Mouse (Mus musculus) stomach, postnatal 0 days (tissue): ENCODE results near the gene Lrch3. TPM values are rescaled to one million over a fixed set of nuclear protein-coding genes. Genes with fewer than 3 reads are reported as not detected.
A peak's percentile ranks its signal among the peaks of the same experiment; 100 is the strongest.
"Not testable (repeated sequence)": the region's sequence is repeated elsewhere in the genome, so short reads cannot be mapped to it uniquely, and the experiment has no call there.

ENCODE experiments used
- ATAC-seq: fragments of 200-750 bp; cut with Nextera tagmentation; 2 replicates; pipeline ENCODE4 v1.8.0; 2017; ENCODE audit not compliant: low FRiP score, low TSS enrichment
- DNase-seq: peaks from one replicate; pipeline ENCODE4 v3.0.0-alpha.2; 2016; ENCODE audit warnings: low spot score
- H3K27ac ChIP-seq: fragments of 300-500 bp; sonication (generic); replicated peaks from 2 replicates; pipeline ENCODE4 v1.5.1; 2014; ENCODE audit warnings: mild to moderate bottlenecking, control low read depth
- H3K27me3 ChIP-seq: fragments of 300-500 bp; sonication (generic); 2 replicates; pipeline ENCODE4 v1.6.1; 2014; ENCODE audit warnings: low read length; ENCODE audit not compliant: control insufficient read depth, insufficient read depth
- H3K36me3 ChIP-seq: fragments of 300-500 bp; sonication (generic); 2 replicates; pipeline ENCODE4 v1.6.1; 2014; ENCODE audit warnings: low read length, mixed read lengths; ENCODE audit not compliant: control insufficient read depth, insufficient read depth
- H3K4me1 ChIP-seq: fragments of 300-500 bp; sonication (generic); replicated peaks from 2 replicates; pipeline ENCODE4 v1.6.1; 2014; ENCODE audit warnings: antibody characterized with exemption; ENCODE audit not compliant: control insufficient read depth, insufficient read depth
- H3K4me2 ChIP-seq: fragments of 300-500 bp; sonication (generic); replicated peaks from 2 replicates; pipeline ENCODE4 v1.6.1; 2014; ENCODE audit warnings: low read depth, mild to moderate bottlenecking, control low read depth, moderate library complexity
- H3K4me3 ChIP-seq: fragments of 300-500 bp; sonication (generic); 2 replicates; pipeline ENCODE4 v1.5.1; 2014; ENCODE audit warnings: low read depth, low read length, control low read depth
- H3K9ac ChIP-seq: fragments of 300-500 bp; sonication (generic); 2 replicates; pipeline ENCODE4 v1.6.1; 2014; ENCODE audit warnings: mild to moderate bottlenecking, low read length, control low read depth, mixed read lengths
- H3K9me3 ChIP-seq: fragments of 300-500 bp; sonication (generic); 2 replicates; pipeline ENCODE4 v1.6.1; 2016; ENCODE audit warnings: low read length; ENCODE audit not compliant: control insufficient read depth
- CTCF ChIP-seq: IDR thresholded peaks from 2 replicates; pipeline ENCODE4 v1.5.1; 2016; ENCODE audit warnings: antibody characterized with exemption, low read depth, mild to moderate bottlenecking, moderate library complexity
- EP300 ChIP-seq: optimal IDR thresholded peaks from 2 replicates; pipeline ENCODE3; 2016; ENCODE audit warnings: antibody characterized with exemption
- WGBS: fragments of 180-500 bp; shearing (Covaris S2); extraction: QIAGEN DNeasy Blood & Tissue Kit; methylation state at CpG from one replicate; pipeline ENCODE4 v1.1.7; 2014; 5-methylcytosine and 5-hydroxymethylcytosine counted together
- polyA plus RNA-seq: library from polyadenylated mRNA; unstranded; fragments of >200 nt; fragmentation: Nextera tagmentation; extraction: Ambion mirVana; gene quantifications from 2 replicates; pipeline ENCODE4 v1.2.1, GENCODE M21; 2015

Gene Lrch3
- polyA plus RNA-seq, 1 experiment from 2014 or later = 8.1 TPM

DNA sequence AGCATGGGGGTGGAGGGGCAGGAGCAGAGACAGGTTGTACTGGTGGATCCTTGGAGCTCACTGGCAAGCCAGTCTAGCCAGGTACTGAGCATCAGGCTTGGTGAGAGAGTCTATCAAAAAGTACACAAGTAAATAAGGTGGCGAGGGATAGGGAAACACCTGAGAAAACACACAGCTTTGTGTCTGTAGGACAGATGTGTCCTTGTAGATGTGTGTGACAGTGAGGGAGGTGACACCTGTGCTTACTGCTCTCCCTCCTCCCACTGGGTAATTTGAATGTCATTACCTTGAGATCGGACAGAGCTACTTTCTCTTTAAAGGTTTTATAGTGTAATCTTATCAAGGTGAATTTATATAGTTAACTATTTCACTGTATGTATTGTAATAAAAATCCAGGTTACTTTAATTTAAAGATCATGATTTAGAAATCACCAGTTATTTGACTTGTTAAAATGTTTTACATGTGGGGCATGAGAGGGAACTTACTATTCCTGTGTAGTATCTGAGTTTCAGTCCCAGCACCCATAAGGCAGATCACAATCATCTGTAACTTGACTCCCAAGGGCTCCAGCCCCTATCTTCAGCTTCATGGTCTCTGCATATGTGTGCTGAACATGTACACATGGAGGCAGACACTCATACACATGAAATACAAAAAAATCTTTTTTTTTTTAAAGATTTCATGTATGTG, 12.4 kb upstream of the Lrch3 start:
- Histone ChIP-seq H3K27ac (no peak overlapping the region), H3K36me3 (peaks cover 8% of the 10 kb centered on the region; the same call in 1 of the 2 replicates), H3K4me3 (no peak overlapping the region), H3K4me1 (no peaks in the 10 kb centered on the region), H3K9ac (no peak overlapping the region), H3K4me2 (no peak overlapping the region), H3K27me3 (no peaks in the 10 kb centered on the region), H3K9me3 (no peaks in the 10 kb centered on the region)
- ATAC-seq (no peak), DNase-seq (no peak)
- TF ChIP-seq CTCF (no peak), EP300 (no peak)
- WGBS = 70% methylated on average over 2 of the region's 2 CpGs

DNA sequence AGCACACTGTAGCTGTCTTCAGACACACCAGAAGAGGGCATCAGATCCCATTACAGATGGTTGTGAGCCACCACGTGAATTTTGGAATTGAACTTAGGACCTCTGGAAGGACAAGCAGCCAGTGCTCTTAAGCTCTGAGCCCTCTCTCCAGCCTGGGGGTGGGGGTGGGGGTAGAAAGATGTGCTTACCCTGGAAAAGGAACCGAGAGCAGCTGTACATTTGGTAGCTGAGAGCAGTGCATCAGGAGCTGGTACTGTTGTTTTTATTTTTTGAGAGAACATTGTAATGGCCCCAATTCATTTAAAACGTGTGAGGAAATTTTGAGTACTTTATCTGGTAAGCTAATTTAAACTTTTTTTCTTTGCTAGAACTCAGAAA, 11.9 kb upstream of the Lrch3 start:
- no peak overlapping the region for H3K27ac ChIP-seq
- no peak overlapping the region for H3K9ac ChIP-seq
- no peaks in the 10 kb centered on the region for H3K4me1 ChIP-seq
- DNase-seq (no peak), ATAC-seq (no peak)
- H3K4me3 ChIP-seq = no peak overlapping the region
- H3K36me3 ChIP-seq = peaks cover 12% of the 10 kb centered on the region; the same call in 1 of the 2 replicates
- no peak overlapping the region for H3K4me2 ChIP-seq
- no peaks in the 10 kb centered on the region for H3K27me3 ChIP-seq
- H3K9me3 ChIP-seq = no peaks in the 10 kb centered on the region
- TF ChIP-seq EP300 = no peak
- no peak for TF ChIP-seq CTCF
- WGBS = 58% methylated on average over 3 of the region's 3 CpGs

DNA sequence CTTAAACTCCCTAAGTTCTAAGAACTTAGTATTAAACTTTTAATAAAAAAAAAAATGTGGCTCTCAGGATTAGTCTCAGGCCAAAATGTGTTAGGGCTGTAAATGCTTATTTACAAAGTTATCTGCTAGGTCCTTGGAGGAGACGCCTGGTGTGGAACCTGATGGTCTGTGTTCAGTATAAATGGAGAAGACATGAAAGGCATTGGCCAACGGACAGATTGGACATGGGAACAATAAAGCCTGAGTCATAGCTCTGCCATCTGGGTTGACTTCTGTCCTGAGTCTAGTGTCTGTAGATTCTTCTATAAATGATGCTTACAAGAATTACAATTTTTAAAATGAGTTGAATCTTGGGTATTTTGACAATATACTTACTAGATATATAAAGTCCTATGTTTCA, 7.7 kb upstream of the Lrch3 start:
- DNase-seq (no peak), ATAC-seq (no peak)
- Histone ChIP-seq H3K4me1 (no peaks in the 10 kb centered on the region), H3K9me3 (no peaks in the 10 kb centered on the region), H3K36me3 (peaks cover 7% of the 10 kb centered on the region; the same call in 1 of the 2 replicates), H3K4me3 (no peak overlapping the region), H3K9ac (no peak overlapping the region), H3K4me2 (no peak overlapping the region), H3K27ac (no peak overlapping the region), H3K27me3 (no peaks in the 10 kb centered on the region)
- TF ChIP-seq EP300 (no peak), CTCF (no peak)
- WGBS = 68% methylated on average over 2 of the region's 2 CpGs

DNA sequence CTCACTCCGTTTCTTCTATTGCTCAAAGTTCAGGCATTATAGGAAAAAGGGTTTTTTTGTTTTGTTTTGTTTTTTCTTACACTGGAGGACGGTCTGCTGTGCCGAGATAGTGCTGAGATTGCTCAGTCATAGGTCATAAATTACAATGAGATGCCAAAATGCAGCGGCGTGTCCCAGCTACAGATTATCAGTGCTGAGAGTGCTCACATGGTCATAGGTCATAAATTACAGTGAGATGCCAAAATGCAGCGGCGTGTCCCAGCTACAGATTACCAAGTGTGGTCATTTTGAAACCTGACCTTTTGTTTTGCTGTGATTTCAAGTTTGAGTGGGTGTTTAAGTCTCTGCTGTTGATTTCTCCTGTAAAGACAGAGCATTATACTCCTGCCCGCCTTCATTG, 7.2 kb upstream of the Lrch3 start:
- H3K36me3 ChIP-seq = 0 out of 2 replicates have a peak, but pooled peaks cover 4% of the 10 kb centered on the region
- H3K9me3 ChIP-seq = no peaks in the 10 kb centered on the region
- H3K4me2 ChIP-seq = no peak overlapping the region
- DNase-seq = no peak
- no peak overlapping the region for H3K9ac ChIP-seq
- H3K27ac ChIP-seq = no peak overlapping the region
- WGBS = 71% methylated on average over 8 of the region's 8 CpGs
- H3K4me3 ChIP-seq = no peak overlapping the region
- no peak for ATAC-seq
- H3K4me1 ChIP-seq = no peaks in the 10 kb centered on the region
- H3K27me3 ChIP-seq = no peaks in the 10 kb centered on the region
- TF ChIP-seq EP300 (no peak), CTCF (no peak)

DNA sequence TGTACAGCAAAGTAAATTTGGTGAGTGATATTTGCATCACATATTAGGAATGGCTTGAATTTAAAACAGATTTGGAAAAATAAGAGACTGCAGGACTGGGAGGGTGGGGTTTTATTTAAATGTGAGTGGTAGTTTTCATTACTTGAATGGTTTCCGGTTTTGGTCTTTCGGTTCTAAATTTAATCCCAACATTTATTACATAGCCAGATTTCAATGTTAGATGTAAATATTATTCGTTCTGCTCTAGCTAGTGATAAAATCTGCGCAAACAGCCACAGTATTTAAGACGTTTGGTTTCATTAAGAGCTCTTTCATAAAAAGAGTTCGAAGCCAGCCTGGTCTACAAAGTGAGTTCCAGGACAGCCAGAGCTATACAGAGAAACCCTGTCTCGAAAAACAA, 688 bp upstream of the Lrch3 start:
- peak overlapping the region; percentile 99; the same call in 1 of the 2 replicates for H3K4me3 ChIP-seq
- no peaks in the 10 kb centered on the region for H3K27me3 ChIP-seq
- no peak overlapping the region for H3K9ac ChIP-seq
- no peak for DNase-seq
- no peak overlapping the region for H3K27ac ChIP-seq
- no peaks in the 10 kb centered on the region; the same call in 1 of the 2 replicates for H3K4me1 ChIP-seq
- H3K36me3 ChIP-seq = no peaks in the 10 kb centered on the region
- TF ChIP-seq CTCF (no peak), EP300 (no peak)
- 42% methylated on average over 7 of the region's 7 CpGs for WGBS
- H3K9me3 ChIP-seq = no peaks in the 10 kb centered on the region
- H3K4me2 ChIP-seq = peak overlapping the region; percentile 62
- ATAC-seq = no peak

DNA sequence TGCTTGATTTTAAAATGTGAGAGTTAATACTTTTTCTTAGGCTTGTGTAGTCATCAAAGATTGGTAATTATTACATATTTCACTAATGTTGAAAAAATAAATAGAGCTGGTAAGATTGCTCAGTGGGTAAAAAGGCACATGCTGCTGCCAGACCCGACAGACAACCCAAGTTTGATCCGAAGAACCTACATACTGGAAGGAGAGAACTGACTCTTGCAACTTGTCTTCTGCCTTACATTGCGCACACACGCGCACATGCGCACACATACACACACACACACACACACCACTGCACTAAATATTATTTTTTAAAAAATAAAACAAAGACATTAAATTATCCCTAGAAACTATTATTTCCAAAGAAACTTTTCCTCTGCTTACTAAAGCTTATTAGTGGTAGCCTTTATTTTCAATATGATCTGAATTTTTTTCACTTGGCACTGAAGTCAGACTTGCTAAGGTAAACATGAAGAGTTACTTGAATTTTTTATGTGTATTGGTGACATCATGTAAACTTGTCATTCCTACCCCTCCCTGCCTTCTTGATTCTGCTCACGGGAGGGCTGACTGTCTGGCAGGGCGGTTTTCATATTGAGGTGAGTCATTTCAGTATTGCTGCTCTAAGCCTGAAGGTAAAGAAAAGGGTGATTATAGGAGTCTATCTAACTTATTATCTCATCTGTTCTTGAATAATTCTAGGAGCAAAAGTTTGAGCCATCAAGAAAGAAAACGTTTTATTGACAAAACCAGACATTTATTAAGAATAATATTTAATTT, 1.6 kb downstream of the Lrch3 start:
- Histone ChIP-seq H3K4me1 (no peaks in the 10 kb centered on the region; the same call in 1 of the 2 replicates), H3K4me2 (peak overlapping the region; percentile 62), H3K36me3 (no peaks in the 10 kb centered on the region), H3K9me3 (no peaks in the 10 kb centered on the region), H3K27me3 (no peaks in the 10 kb centered on the region), H3K9ac (no peak overlapping the region), H3K4me3 (no peak overlapping the region; the same call in 1 of the 2 replicates), H3K27ac (no peak overlapping the region)
- ATAC-seq (peak; percentile 65; the same call in 1 of the 2 replicates), DNase-seq (no peak)
- no peak for TF ChIP-seq EP300
- TF ChIP-seq CTCF = no peak
- 52% methylated on average over 9 of the region's 9 CpGs for WGBS

DNA sequence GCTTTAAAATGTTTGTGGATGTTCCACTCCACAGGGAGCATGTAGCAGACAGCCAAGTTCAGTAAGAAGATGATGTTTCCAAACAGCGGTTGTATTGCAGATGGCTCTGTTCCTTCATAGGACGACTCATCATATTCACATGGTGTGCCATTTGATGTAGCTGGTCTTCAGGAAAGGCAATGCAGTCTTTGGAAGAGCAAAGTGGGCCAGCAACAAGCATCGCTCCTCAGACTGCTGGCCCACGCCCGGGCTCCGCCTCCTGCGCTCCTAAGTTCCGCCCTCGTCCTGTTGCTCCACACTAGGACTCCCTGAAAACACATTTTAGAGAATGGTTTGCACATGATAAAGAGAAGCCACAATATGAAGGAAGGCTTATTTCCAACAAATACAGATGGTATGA, 12.7 kb downstream of the Lrch3 start:
- WGBS = 90% methylated on average over 9 of the region's 9 CpGs
- H3K9me3 ChIP-seq, H3K36me3 ChIP-seq, H3K4me1 ChIP-seq, H3K9ac ChIP-seq, H3K27ac ChIP-seq, H3K4me3 ChIP-seq, DNase-seq, H3K4me2 ChIP-seq, ATAC-seq, H3K27me3 ChIP-seq: not testable (repeated sequence)
